ENCODE assay signal across 10 mouse cellular contexts in genomic region chr4:143380716-143381004, GRCm38 (mm10). TPM values are rescaled to one million over a fixed set of nuclear protein-coding genes. Genes with fewer than 3 reads are reported as not detected.
DNase-seq lines count a peak whose midpoint lies in the region; ATAC-seq and TF ChIP-seq lines count a peak whose summit lies in the region.
"Had no signal": no experiment of that assay in that cellular context is flagged by ENCODE, and none has a peak within 500 bp of the region (broad histone marks: within the 10 kb centered on the region; RNA-seq: fewer than 3 reads in every experiment).

No protein-coding gene starts in this region.

- in situ Hi-C loops in Patski (cut with MboI; ENCODE audit: low pct_unique_long_range_greater_than_20kb), result no loop called here

- H3K27me3 ChIP-seq in heart, adult 2 months (ENCODE audit: control insufficient read depth, insufficient read depth, low read length), result no peaks in the 10 kb centered on the region; the same call in 1 of the 2 replicates
- no peaks in the 10 kb centered on the region for H3K27me3 ChIP-seq in midbrain, embryonic 11.5 days (ENCODE audit: control insufficient read depth, insufficient read depth, low read length)
- H3K27me3 ChIP-seq in midbrain, embryonic 15.5 days (replicated peaks), result no peaks in the 10 kb centered on the region
- H3K27me3 ChIP-seq in Patski, result no peaks in the 10 kb centered on the region

- H3K4me1 ChIP-seq in heart, adult 2 months (ENCODE audit: control insufficient read depth, insufficient read depth, low read length), result no peaks in the 10 kb centered on the region
- peaks cover 12% of the 10 kb centered on the region for H3K4me1 ChIP-seq in midbrain, embryonic 11.5 days (ENCODE audit: control insufficient read depth, insufficient read depth, low read length)
- H3K4me1 ChIP-seq in midbrain, embryonic 15.5 days, result peaks cover 26% of the 10 kb centered on the region

- ATAC-seq in midbrain, embryonic 11.5 days (ENCODE audit: low FRiP score), result no peak
- ATAC-seq in midbrain, embryonic 15.5 days (replicated peaks), result no peak
- ATAC-seq in Patski, result no peak

- no peaks in the 10 kb centered on the region for H3K79me2 ChIP-seq in heart, adult 2 months (replicated peaks; ENCODE audit: control insufficient read depth, insufficient read depth, low read length)

- DNase-seq in heart, adult 2 months, result peak; percentile 4 to 31
- DNase-seq in heart, postnatal 25 days (ENCODE audit: low spot score), result no peak
- DNase-seq in midbrain, embryonic 11.5 days (ENCODE audit: low spot score, missing footprints), result peak; percentile 94
- no peak for DNase-seq in Patski (ENCODE audit: low read depth, low spot score)
- DNase-seq in embryo, embryonic 10.5 days (ENCODE audit: low spot score), result peak; percentile 72
- peak; percentile 60 for DNase-seq in lung, postnatal 14 days
- no peak for DNase-seq in spleen, postnatal 14 days (ENCODE audit: low spot score in 2 of 2)

- no peak overlapping the region for H3K27ac ChIP-seq in heart, adult 2 months
- H3K27ac ChIP-seq in midbrain, embryonic 11.5 days (ENCODE audit: low read depth, low read length), result no peak overlapping the region
- H3K27ac ChIP-seq in midbrain, embryonic 15.5 days, result no peak overlapping the region

- no peak for TF ChIP-seq EP300 in heart, adult 2 months (IDR thresholded peaks at IDR 0.05; ENCODE audit: insufficient read depth, low read depth, low read length)

- POLR2A ChIA-PET in Patski (lab: Charles Lee), result interaction anchor here (0.7 to 1.0 kb wide), 3 partner anchors 60 to 353 kb away, joined by 3 to 4 read pairs (median 3); no protein-coding TSS in a partner anchor

- no peak overlapping the region for H3K4me3 ChIP-seq in heart, adult 2 months
- no peak overlapping the region for H3K4me3 ChIP-seq in midbrain, embryonic 11.5 days (ENCODE audit: low read depth, low read length)
- H3K4me3 ChIP-seq in midbrain, embryonic 15.5 days, result no peak overlapping the region

- CTCF ChIA-PET in Patski (lab: Charles Lee), result interaction anchor here (0.7 to 1.6 kb wide), 10 partner anchors 8 to 1445 kb away, joined by 3 to 7 read pairs (median 4); no protein-coding TSS in a partner anchor

- no peak overlapping the region for H3K4me2 ChIP-seq in midbrain, embryonic 11.5 days
- no peak overlapping the region for H3K4me2 ChIP-seq in midbrain, embryonic 15.5 days

- H3K9me3 ChIP-seq in midbrain, embryonic 11.5 days (ENCODE audit: control insufficient read depth, low read length), result no peaks in the 10 kb centered on the region
- H3K9me3 ChIP-seq in midbrain, embryonic 15.5 days, result no peaks in the 10 kb centered on the region

- intact Hi-C loops in heart, adult 2 months (cut with DNase I), result loop anchor here (1.0 to 5.0 kb wide), 2 partner anchors 55 to 123 kb away; no protein-coding TSS in a partner anchor
- intact Hi-C loops in heart, postnatal 25 days (cut with DNase I), result loop anchor here (2.0 to 5.0 kb wide), 2 partner anchors 56 to 123 kb away; no protein-coding TSS in a partner anchor

- TF ChIP-seq CTCF in heart, adult 2 months (IDR thresholded peaks at IDR 0.05), result peak; percentile 90
- peak; percentile 54 for TF ChIP-seq CTCF in Patski (IDR thresholded peaks at IDR 0.05)

- WGBS in heart, adult 2 months, result under 1% methylated on average over 5 of the region's 5 CpGs
- WGBS in midbrain, embryonic 11.5 days, result under 1% methylated on average over 5 of the region's 5 CpGs
- 2% methylated on average over 5 of the region's 5 CpGs for WGBS in midbrain, embryonic 15.5 days

- H3K9ac ChIP-seq in heart, adult 2 months (ENCODE audit: low read depth, low read length), result no peak overlapping the region
- H3K9ac ChIP-seq in midbrain, embryonic 11.5 days (ENCODE audit: low read length), result no peak overlapping the region
- no peak overlapping the region for H3K9ac ChIP-seq in midbrain, embryonic 15.5 days

- no peak for TF ChIP-seq POLR2A in heart, adult 2 months (IDR thresholded peaks at IDR 0.05; ENCODE audit: insufficient read depth, low read depth, low read length)

- H3K36me3 ChIP-seq in heart, adult 2 months (ENCODE audit: control insufficient read depth, insufficient read depth, low read length), result no peaks in the 10 kb centered on the region
- no peaks in the 10 kb centered on the region for H3K36me3 ChIP-seq in midbrain, embryonic 11.5 days (ENCODE audit: control insufficient read depth, insufficient read depth, low read length)
- H3K36me3 ChIP-seq in midbrain, embryonic 15.5 days (replicated peaks), result no peaks in the 10 kb centered on the region

RNA-seq across cellular contexts. Expression of gene Pramel1, which starts 13.6 kb away (rescaled TPM):
- total RNA-seq in heart, adult 2 months (2021), result not detected
- not detected in 2 replicates for polyA plus RNA-seq in heart, adult 2 months (2012; rRNA removed)
- total RNA-seq in heart, postnatal 25 days (2021), result not detected
- not detected in 2 replicates for polyA plus RNA-seq in midbrain, embryonic 11.5 days (2014; fragmentation: Nextera tagmentation; extraction: Ambion mirVana)
- polyA plus RNA-seq in midbrain, embryonic 15.5 days (2015; fragmentation: Nextera tagmentation; extraction: Ambion mirVana), result not detected in 2 replicates
- polyA plus RNA-seq in Patski (2021), result not detected
- total RNA-seq: adrenal gland, adult 18-20 months; hematopoietic stem cell, adult 5-6 weeks had no signal

RNA-seq across cellular contexts. Expression of gene Lrrc38, which starts 31.1 kb away (rescaled TPM):
- total RNA-seq in heart, adult 2 months (2021), result not detected
- 0.47 and 1.8 TPM in 2 replicates for polyA plus RNA-seq in heart, adult 2 months (2012; rRNA removed)
- total RNA-seq in heart, postnatal 25 days (2021), result under 1 TPM; 0.21 to 0.22 TPM
- 0.08 and 0.27 TPM in 2 replicates for polyA plus RNA-seq in midbrain, embryonic 11.5 days (2014; fragmentation: Nextera tagmentation; extraction: Ambion mirVana)
- 0.27 and 0.31 TPM in 2 replicates for polyA plus RNA-seq in midbrain, embryonic 15.5 days (2015; fragmentation: Nextera tagmentation; extraction: Ambion mirVana)
- polyA plus RNA-seq in Patski (2021), result not detected
- total RNA-seq: hematopoietic stem cell, adult 5-6 weeks had no signal

RNA-seq across cellular contexts. Expression of gene Pramef8, which starts 31.6 kb away (rescaled TPM):
- 1 to 10 TPM; 8.0 to 8.4 TPM for total RNA-seq in heart, adult 2 months (2021)
- polyA plus RNA-seq in heart, adult 2 months (2012; rRNA removed), result 4.1 and 10.9 TPM in 2 replicates
- total RNA-seq in heart, postnatal 25 days (2021), result 1 to 10 TPM; 9.1 to 9.3 TPM
- 15.6 and 18.6 TPM in 2 replicates for polyA plus RNA-seq in midbrain, embryonic 11.5 days (2014; fragmentation: Nextera tagmentation; extraction: Ambion mirVana)
- 25.6 and 27.4 TPM in 2 replicates for polyA plus RNA-seq in midbrain, embryonic 15.5 days (2015; fragmentation: Nextera tagmentation; extraction: Ambion mirVana)
- 17.4 TPM for polyA plus RNA-seq in Patski (2021)

Comparison
In these comparisons a context has a peak if more than half of its experiments do, and no peak if none do; other contexts are left out.
1. DNase-seq: peak in heart, adult 2 months (2 of 2), midbrain, embryonic 11.5 days (single experiment), embryo, embryonic 10.5 days (single experiment) and lung, postnatal 14 days (single experiment); none in heart, postnatal 25 days (single experiment), Patski (single experiment) and spleen, postnatal 14 days (0 of 2).